Mouse (Mus musculus): Measurements from ENCODE around the gene Aqp9. TPM values are rescaled to one million over a fixed set of nuclear protein-coding genes. Genes with fewer than 3 reads are reported as not detected.

The Aqp9 gene
- total and polyA plus RNA-seq, 3 experiments = 0.08 TPM; not detected in 2

DNA sequence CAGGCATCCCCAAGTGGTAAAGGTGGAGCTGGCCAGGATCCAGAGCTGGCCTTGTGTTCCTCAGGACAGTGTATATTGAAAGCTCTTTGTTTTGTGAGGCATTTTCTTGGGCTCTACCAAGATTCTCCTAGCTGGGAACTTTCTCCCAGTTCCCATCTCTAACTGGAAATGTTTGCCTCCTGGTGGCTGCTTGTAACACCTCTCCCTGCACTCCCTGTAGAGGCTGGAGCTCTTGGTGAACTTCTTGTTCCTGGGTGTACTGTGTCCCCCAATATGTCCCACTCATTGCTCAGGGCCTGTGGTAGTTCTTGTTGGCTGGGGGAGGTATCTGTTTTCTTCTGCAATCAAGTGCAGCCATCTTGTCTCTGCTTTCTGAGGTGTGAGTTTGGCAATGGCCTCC is 104.9 kb downstream of the Aqp9 start:
- dilution Hi-C loops (cut with MboI; ENCODE audit: extremely low pct_ligation_motif_present, extremely low pct_unique_long_range_greater_than_20kb, low sequenced_read_pairs) = no loop called here
- in situ Hi-C loops (cut with MboI; ENCODE audit: low pct_ligation_motif_present, low pct_unique_long_range_greater_than_20kb, low sequenced_read_pairs) = loop anchor here (10.0 kb wide), 1 partner anchor 49 kb away; no protein-coding TSS in a partner anchor
- TF ChIP-seq JUN (IDR thresholded peaks at IDR 0.05; ENCODE audit: insufficient read depth, low read depth, low read length) (no peak), SMC3 (IDR thresholded peaks at IDR 0.05; ENCODE audit: low read depth, low read length) (peak; percentile 24; the same call in 1 of the 2 replicates), MYC (IDR thresholded peaks at IDR 0.05; ENCODE audit: low read depth, low read length) (no peak), CTCF (conservative IDR thresholded peaks at IDR 0.05 in 1 of 2, IDR thresholded peaks at IDR 0.05 in 1 of 2; ENCODE audit: low read depth in 2 of 2, low read length in 2 of 2) (peak in 1 of 2 experiments; percentile 12; a peak in 2 of 4 replicates), KAT2A (IDR thresholded peaks at IDR 0.05; ENCODE audit: insufficient replicate concordance, low read length) (no peak), HCFC1 (IDR thresholded peaks at IDR 0.05; ENCODE audit: low read depth, low read length) (no peak), CHD1 (IDR thresholded peaks at IDR 0.05; ENCODE audit: low read depth, low read length) (no peak), MEF2A (IDR thresholded peaks at IDR 0.05; ENCODE audit: borderline replicate concordance, low read depth, low read length) (no peak), PAX5 (IDR thresholded peaks at IDR 0.05; ENCODE audit: low read length) (no peak), POLR2A (IDR thresholded peaks at IDR 0.05; ENCODE audit: low read depth, low read length) (no peak)
- Histone ChIP-seq H3K4me3 (replicated peaks in 1 of 3; ENCODE audit: low read depth in 2 of 3, low read length in 2 of 3, poor library complexity in 1 of 3) (no peak overlapping the region), H3K36me3 (replicated peaks in 1 of 2; ENCODE audit: control insufficient read depth in 1 of 2, insufficient read depth in 1 of 2, low read length in 1 of 2) (no peaks in the 10 kb centered on the region), H3K9ac (ENCODE audit: insufficient read depth, low read depth) (no peak overlapping the region), H3K79me2 (replicated peaks; ENCODE audit: control insufficient read depth, extremely low read depth, insufficient read depth, poor library complexity, severe bottlenecking) (no peaks in the 10 kb centered on the region), H3K4me1 (ENCODE audit: control insufficient read depth in 1 of 2, insufficient read depth in 2 of 2) (peaks cover 0 to 36% of the 10 kb centered on the region in 2 experiments; a peak in 2 of 4 replicates), H3K27ac (ENCODE audit: insufficient read depth, low read depth) (no peak overlapping the region), H3K4me2 (ENCODE audit: insufficient read depth, low read depth, poor library complexity, severe bottlenecking) (no peak overlapping the region), H3K27me3 (replicated peaks) (no peaks in the 10 kb centered on the region), H3K9me3 (replicated peaks; ENCODE audit: low read length) (no peaks in the 10 kb centered on the region)
- no peak for DNase-seq (ENCODE audit: extremely low read depth)

- Histone ChIP-seq H3K4me3 (replicated peaks in 1 of 3; ENCODE audit: low read depth in 2 of 3, low read length in 2 of 3, poor library complexity in 1 of 3) (no peak overlapping the region), H3K27me3 (replicated peaks) (no peaks in the 10 kb centered on the region), H3K79me2 (replicated peaks; ENCODE audit: control insufficient read depth, extremely low read depth, insufficient read depth, poor library complexity, severe bottlenecking) (no peaks in the 10 kb centered on the region), H3K9ac (ENCODE audit: insufficient read depth, low read depth) (no peak overlapping the region), H3K4me1 (ENCODE audit: control insufficient read depth in 1 of 2, insufficient read depth in 2 of 2) (peaks cover 0 to 36% of the 10 kb centered on the region in 2 experiments; a peak in 2 of 4 replicates), H3K36me3 (replicated peaks in 1 of 2; ENCODE audit: control insufficient read depth in 1 of 2, insufficient read depth in 1 of 2, low read length in 1 of 2) (no peaks in the 10 kb centered on the region), H3K9me3 (replicated peaks; ENCODE audit: low read length) (no peaks in the 10 kb centered on the region), H3K4me2 (ENCODE audit: insufficient read depth, low read depth, poor library complexity, severe bottlenecking) (no peak overlapping the region), H3K27ac (ENCODE audit: insufficient read depth, low read depth) (no peak overlapping the region)
- in situ Hi-C loops (cut with MboI; ENCODE audit: low pct_ligation_motif_present, low pct_unique_long_range_greater_than_20kb, low sequenced_read_pairs) (loop anchor here (10.0 kb wide), 1 partner anchor 48 kb away; no protein-coding TSS in a partner anchor), dilution Hi-C loops (cut with MboI; ENCODE audit: extremely low pct_ligation_motif_present, extremely low pct_unique_long_range_greater_than_20kb, low sequenced_read_pairs) (no loop called here)
- TF ChIP-seq CTCF (conservative IDR thresholded peaks at IDR 0.05 in 1 of 2, IDR thresholded peaks at IDR 0.05 in 1 of 2; ENCODE audit: low read depth in 2 of 2, low read length in 2 of 2) (no peak), JUND (conservative IDR thresholded peaks at IDR 0.05; ENCODE audit: low read depth, low read length) (no peak), JUN (IDR thresholded peaks at IDR 0.05; ENCODE audit: insufficient read depth, low read depth, low read length) (no peak), GABPA (IDR thresholded peaks at IDR 0.05; ENCODE audit: insufficient replicate concordance, low read depth, low read length) (no peak), KAT2A (IDR thresholded peaks at IDR 0.05; ENCODE audit: insufficient replicate concordance, low read length) (no peak), ZKSCAN1 (IDR thresholded peaks at IDR 0.05; ENCODE audit: borderline replicate concordance, low read depth, low read length) (no peak), POLR2AphosphoS2 (IDR thresholded peaks at IDR 0.05; ENCODE audit: low read depth, low read length) (no peak), MAZ (IDR thresholded peaks at IDR 0.05; ENCODE audit: low read depth, low read length) (no peak), MAX (IDR thresholded peaks at IDR 0.05; ENCODE audit: low read length) (no peak), ZNF384 (IDR thresholded peaks at IDR 0.05; ENCODE audit: low read depth, low read length) (no peak), SMC3 (IDR thresholded peaks at IDR 0.05; ENCODE audit: low read depth, low read length) (no peak), IRF4 (IDR thresholded peaks at IDR 0.05; ENCODE audit: low read depth, low read length) (no peak), E2F4 (IDR thresholded peaks at IDR 0.05; ENCODE audit: insufficient replicate concordance, low read depth, low read length) (no peak), ZMIZ1 (IDR thresholded peaks at IDR 0.05; ENCODE audit: low read depth, low read length) (no peak)
- DNase-seq (ENCODE audit: extremely low read depth) = no peak
Measured at GRCm38 (mm10) chr9:71062976-71063375, 105.5 kb downstream of the Aqp9 start.

All from CH12.LX (cell line).